Mouse (Mus musculus) liver, embryonic 11.5 days (tissue): ENCODE measurements around the gene Fam187b. TPM values are rescaled to one million over a fixed set of nuclear protein-coding genes. Genes with fewer than 3 reads are reported as not detected.

Source experiments
- ATAC-seq: fragments of 200-750 bp; cut with Nextera tagmentation; replicated peaks from 2 replicates; pipeline ENCODE4 v1.8.0; 2017; ENCODE audit warnings: moderate number of reproducible peaks, mild to moderate bottlenecking, moderate TSS enrichment, moderate library complexity; ENCODE audit not compliant: low FRiP score
- DNase-seq: peaks from one replicate; pipeline ENCODE4 v3.0.0-alpha.2; 2017; ENCODE audit warnings: low spot score
- H3K27ac ChIP-seq: fragments of 300-500 bp; sonication (generic); 2 replicates; pipeline ENCODE4 v1.5.1; 2014; ENCODE audit warnings: mild to moderate bottlenecking, low read depth, low read length, control low read depth
- H3K27me3 ChIP-seq: fragments of 300-500 bp; sonication (generic); replicated peaks from 2 replicates; pipeline ENCODE4 v1.6.1; 2014; ENCODE audit warnings: low read length, mixed read lengths; ENCODE audit not compliant: control insufficient read depth, insufficient read depth
- H3K36me3 ChIP-seq: fragments of 300-500 bp; sonication (generic); 2 replicates; pipeline ENCODE4 v1.6.1; 2014; ENCODE audit warnings: mild to moderate bottlenecking, low read length, moderate library complexity, mixed read lengths; ENCODE audit not compliant: control insufficient read depth, insufficient read depth
- H3K4me1 ChIP-seq: fragments of 300-500 bp; sonication (generic); replicated peaks from 2 replicates; pipeline ENCODE4 v1.6.1; 2014; ENCODE audit warnings: low read length, mixed read lengths; ENCODE audit not compliant: control insufficient read depth, insufficient read depth
- H3K4me2 ChIP-seq: fragments of 300-500 bp; sonication (generic); 2 replicates; pipeline ENCODE4 v1.6.1; 2014; ENCODE audit warnings: mild to moderate bottlenecking, control low read depth, moderate library complexity
- H3K4me3 ChIP-seq: fragments of 300-500 bp; sonication (generic); 2 replicates; pipeline ENCODE4 v1.5.1; 2014; ENCODE audit warnings: low read depth, low read length, control low read depth
- H3K9ac ChIP-seq: fragments of 300-500 bp; sonication (generic); 2 replicates; pipeline ENCODE4 v1.6.1; 2014; ENCODE audit warnings: low read depth, low read length, control low read depth
- H3K9me3 ChIP-seq: fragments of 300-500 bp; sonication (generic); 2 replicates; pipeline ENCODE4 v1.6.1; 2016; ENCODE audit warnings: low read length, inconsistent platforms, mixed read lengths; ENCODE audit not compliant: control insufficient read depth
- WGBS: fragments of 180-500 bp; shearing (Covaris S2); extraction: QIAGEN DNeasy Blood & Tissue Kit; methylation state at CpG from one replicate; pipeline ENCODE4 v1.1.7; 2014; 5-methylcytosine and 5-hydroxymethylcytosine counted together
- polyA plus RNA-seq: library from polyadenylated mRNA; unstranded; fragments of >200 nt; fragmentation: Nextera tagmentation; extraction: Ambion mirVana; gene quantifications from 2 replicates; pipeline ENCODE4 v1.2.1, GENCODE M21; 2014

The Fam187b gene
- polyA plus RNA-seq, 1 experiment from 2014 or later, result 4.1 TPM

GRCm38 (mm10) chr7:31012971-31013370, 39.4 kb downstream of the Fam187b start:
- ATAC-seq, result no peak
- H3K4me1 ChIP-seq, result no peaks in the 10 kb centered on the region; the same call in none of the 2 replicates
- no peak overlapping the region for H3K27ac ChIP-seq
- no peaks in the 10 kb centered on the region for H3K9me3 ChIP-seq
- no peak for DNase-seq
- H3K4me3 ChIP-seq, result no peak overlapping the region
- H3K27me3 ChIP-seq, result no peaks in the 10 kb centered on the region
- 83% methylated on average over 5 of the region's 5 CpGs for WGBS
- H3K4me2 ChIP-seq, result no peak overlapping the region
- no peak overlapping the region for H3K9ac ChIP-seq
- no peaks in the 10 kb centered on the region for H3K36me3 ChIP-seq

GRCm38 (mm10) chr7:31017104-31017901, 43.7 kb downstream of the Fam187b start:
- H3K4me2 ChIP-seq, result no peak overlapping the region
- peak; percentile 47; the same call in 1 of the 2 replicates for ATAC-seq

GRCm38 (mm10) chr7:31028609-31029008, 55.0 kb downstream of the Fam187b start:
- H3K9ac ChIP-seq, result no peak overlapping the region
- no peaks in the 10 kb centered on the region for H3K9me3 ChIP-seq
- H3K27me3 ChIP-seq, result no peaks in the 10 kb centered on the region
- ATAC-seq (no peak), DNase-seq (no peak)
- no peaks in the 10 kb centered on the region for H3K36me3 ChIP-seq
- no peak overlapping the region for H3K4me3 ChIP-seq
- WGBS, result 62% methylated on average over 8 of the region's 8 CpGs
- no peak overlapping the region for H3K27ac ChIP-seq
- no peaks in the 10 kb centered on the region; the same call in 1 of the 2 replicates for H3K4me1 ChIP-seq
- no peak overlapping the region for H3K4me2 ChIP-seq

More at GRCm38 (mm10) chr7:31017104-31017901, 43.7 kb downstream of the Fam187b start:
- Histone ChIP-seq H3K27me3 (no peaks in the 10 kb centered on the region), H3K9me3 (no peaks in the 10 kb centered on the region), H3K27ac (no peak overlapping the region), H3K9ac (no peak overlapping the region), H3K4me1 (no peaks in the 10 kb centered on the region; the same call in none of the 2 replicates), H3K36me3 (no peaks in the 10 kb centered on the region), H3K4me3 (no peak overlapping the region)
- no peak for DNase-seq
- 58% methylated on average over 10 of the region's 10 CpGs for WGBS

GRCm38 (mm10) chr7:31030717-31031116, 57.1 kb downstream of the Fam187b start:
- Histone ChIP-seq H3K27me3 (no peaks in the 10 kb centered on the region), H3K9ac (no peak overlapping the region), H3K36me3 (no peaks in the 10 kb centered on the region), H3K4me1 (no peaks in the 10 kb centered on the region; the same call in 1 of the 2 replicates), H3K27ac (no peak overlapping the region), H3K9me3 (no peaks in the 10 kb centered on the region), H3K4me3 (no peak overlapping the region), H3K4me2 (no peak overlapping the region)
- ATAC-seq, result no peak
- no peak for DNase-seq
- 69% methylated on average over 2 of the region's 2 CpGs for WGBS

- Histone ChIP-seq H3K27ac (no peak overlapping the region), H3K27me3 (no peaks in the 10 kb centered on the region), H3K4me2 (no peak overlapping the region), H3K4me3 (no peak overlapping the region), H3K4me1 (no peaks in the 10 kb centered on the region; the same call in 1 of the 2 replicates), H3K9ac (no peak overlapping the region), H3K9me3 (no peaks in the 10 kb centered on the region), H3K36me3 (no peaks in the 10 kb centered on the region)
- DNase-seq (no peak), ATAC-seq (no peak)
- WGBS, result 69% methylated on average over 7 of the region's 7 CpGs
Observed at GRCm38 (mm10) chr7:31031731-31032130, 58.1 kb downstream of the Fam187b start.

GRCm38 (mm10) chr7:31033409-31034165, 60.0 kb downstream of the Fam187b start:
- no peaks in the 10 kb centered on the region for H3K9me3 ChIP-seq
- no peak overlapping the region for H3K4me3 ChIP-seq
- no peak overlapping the region; the same call in 1 of the 2 replicates for H3K27ac ChIP-seq
- no peaks in the 10 kb centered on the region; the same call in 1 of the 2 replicates for H3K4me1 ChIP-seq
- 43% methylated on average over 9 of the region's 9 CpGs for WGBS
- ATAC-seq (0 out of 2 replicates have a peak, but pooled peaks have one; percentile 26), DNase-seq (no peak)
- no peaks in the 10 kb centered on the region for H3K27me3 ChIP-seq
- H3K36me3 ChIP-seq, result no peaks in the 10 kb centered on the region
- no peak overlapping the region for H3K9ac ChIP-seq
- no peak overlapping the region for H3K4me2 ChIP-seq

GRCm38 (mm10) chr7:31034789-31035188, 61.2 kb downstream of the Fam187b start:
- Histone ChIP-seq H3K4me3 (no peak overlapping the region), H3K4me2 (no peak overlapping the region), H3K9ac (no peak overlapping the region), H3K9me3 (no peaks in the 10 kb centered on the region), H3K27ac (no peak overlapping the region), H3K27me3 (no peaks in the 10 kb centered on the region), H3K4me1 (no peaks in the 10 kb centered on the region; the same call in 1 of the 2 replicates), H3K36me3 (no peaks in the 10 kb centered on the region)
- WGBS, result 57% methylated on average over 11 of the region's 11 CpGs
- ATAC-seq (no peak), DNase-seq (no peak)

- 64% methylated on average over 11 of the region's 11 CpGs for WGBS
- Histone ChIP-seq H3K4me3 (no peak overlapping the region), H3K27ac (no peak overlapping the region), H3K27me3 (peaks cover 2% of the 10 kb centered on the region), H3K36me3 (no peaks in the 10 kb centered on the region), H3K9me3 (no peaks in the 10 kb centered on the region), H3K4me2 (no peak overlapping the region), H3K4me1 (no peaks in the 10 kb centered on the region; the same call in 1 of the 2 replicates), H3K9ac (0 out of 2 replicates have a peak overlapping the region, but pooled peaks have one; percentile 9)
- DNase-seq (no peak), ATAC-seq (no peak)
Observed at GRCm38 (mm10) chr7:31035291-31035690, 61.7 kb downstream of the Fam187b start.
